Mouse (Mus musculus): ENCODE data around the gene Laptm4a.

- no peak for TF ChIP-seq REST (IDR thresholded peaks at IDR 0.05; ENCODE audit: insufficient read depth, insufficient read length)
- TF ChIP-seq POLR2A (IDR thresholded peaks at IDR 0.05; ENCODE audit: insufficient read length, low read depth): peak; percentile 80
- TF ChIP-seq MAX (IDR thresholded peaks at IDR 0.05; ENCODE audit: low read depth): peak; percentile 2
- TF ChIP-seq MYOG (IDR thresholded peaks at IDR 0.05; ENCODE audit: control insufficient read depth in 1 of 3, insufficient read depth in 1 of 3, insufficient read length in 2 of 3, low read depth in 2 of 3): peak in 1 of 3 experiments; percentile 41
- no peak for TF ChIP-seq E2F4 (IDR thresholded peaks at IDR 0.05; ENCODE audit: insufficient read depth)
- TF ChIP-seq USF1 (IDR thresholded peaks at IDR 0.05; ENCODE audit: low read depth): peak; percentile 93
- TF ChIP-seq CEBPB (IDR thresholded peaks at IDR 0.05; ENCODE audit: insufficient read depth, poor library complexity, severe bottlenecking): no peak
- peak; percentile 81 for TF ChIP-seq POLR2AphosphoS2 (IDR thresholded peaks at IDR 0.05; ENCODE audit: insufficient read length, low read depth)
- no peak for TF ChIP-seq TCF12 (IDR thresholded peaks at IDR 0.05; ENCODE audit: insufficient read depth, poor library complexity, severe bottlenecking)
- TF ChIP-seq SRF (IDR thresholded peaks at IDR 0.05; ENCODE audit: control insufficient read depth, insufficient read length, low read depth): no peak
- no peak for TF ChIP-seq MYOD1 (IDR thresholded peaks at IDR 0.05; ENCODE audit: control insufficient read depth in 1 of 3, insufficient read length in 2 of 3, low read depth in 2 of 3)
Measured at GRCm38 (mm10) chr12:8921394-8922368, at the start of gene Laptm4a.
